17 mouse cellular contexts compared by ENCODE assay signal in the genomic region with DNA sequence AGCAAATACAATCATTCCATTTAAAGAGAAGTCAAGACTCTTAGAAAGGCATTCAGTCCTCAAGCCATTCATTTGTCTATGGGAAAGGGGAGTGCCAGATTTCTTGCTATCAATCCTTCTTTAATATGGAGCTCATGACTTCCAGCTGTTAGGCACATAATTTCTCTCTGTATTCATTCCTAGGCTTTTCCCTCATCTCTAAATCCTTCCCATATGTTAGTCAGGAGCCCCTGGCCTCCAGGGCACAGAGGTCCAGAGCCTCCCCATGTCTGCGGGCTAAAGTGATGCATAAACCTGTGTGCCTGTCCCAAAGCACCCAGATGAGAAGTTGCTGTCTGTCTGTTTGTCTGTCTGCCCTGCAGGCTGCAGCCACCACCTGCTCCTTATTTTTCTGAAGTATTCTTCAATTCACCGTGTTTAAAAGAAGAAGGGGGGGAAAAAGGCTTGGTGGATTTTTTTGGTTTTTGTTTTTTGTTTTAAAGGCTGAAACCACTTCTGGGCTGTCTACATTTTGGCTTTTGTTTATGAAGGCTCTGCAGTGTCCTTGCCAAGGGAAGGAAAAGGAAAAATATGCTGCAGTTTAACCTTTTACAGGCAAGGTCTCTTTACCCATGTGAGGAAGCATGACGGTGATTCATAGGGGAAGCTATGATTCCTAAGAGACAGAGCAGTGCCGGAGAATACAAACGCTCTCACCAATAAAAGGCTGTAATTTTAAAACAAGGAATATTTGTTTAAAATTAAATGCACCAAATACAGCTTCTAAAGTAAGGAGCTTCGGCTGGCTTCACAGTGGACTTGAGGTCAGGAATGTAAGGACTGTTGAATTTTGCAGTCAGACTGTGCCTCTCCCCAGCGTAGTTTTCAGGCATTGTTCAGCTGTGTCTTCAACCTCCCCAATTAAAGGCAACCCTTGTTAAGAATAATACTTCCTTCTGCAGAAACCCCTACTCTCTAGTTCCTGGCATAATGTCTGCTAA.
DNase-seq lines count a peak whose midpoint lies in the region; ATAC-seq lines count a peak whose summit lies in the region.
"Had no signal": no experiment of that assay in that cellular context is flagged by ENCODE, and none has a peak within 500 bp of the region (broad histone marks: within the 10 kb centered on the region; RNA-seq: fewer than 3 reads in every experiment).

No protein-coding gene starts in this region.

- no peak for ATAC-seq in hindbrain, embryonic 11.5 days (ENCODE audit: low FRiP score)
- no peak for ATAC-seq in hindbrain, embryonic 13.5 days (ENCODE audit: low FRiP score)
- ATAC-seq: forebrain, embryonic 15.5 days had no signal

- H3K27me3 ChIP-seq in hindbrain, embryonic 11.5 days (ENCODE audit: control insufficient read depth, insufficient read depth, low read length): no peaks in the 10 kb centered on the region
- no peaks in the 10 kb centered on the region for H3K27me3 ChIP-seq in hindbrain, embryonic 13.5 days
- H3K27me3 ChIP-seq in limb, embryonic 10.5 days (ENCODE audit: low read depth, poor library complexity, severe bottlenecking): no peaks in the 10 kb centered on the region
- H3K27me3 ChIP-seq: forebrain, embryonic 15.5 days; hindbrain, embryonic 15.5 days; liver, embryonic 13.5 days had no signal

- H3K27ac ChIP-seq in hindbrain, embryonic 11.5 days (ENCODE audit: low read depth, low read length): no peak overlapping the region
- H3K27ac ChIP-seq in hindbrain, embryonic 13.5 days: no peak overlapping the region
- peak overlapping the region; percentile 50 for H3K27ac ChIP-seq in limb, embryonic 10.5 days
- H3K27ac ChIP-seq: forebrain, embryonic 15.5 days; hindbrain, embryonic 15.5 days; liver, embryonic 13.5 days had no signal

- H3K9me3 ChIP-seq in hindbrain, embryonic 11.5 days (ENCODE audit: control insufficient read depth, low read length): no peaks in the 10 kb centered on the region
- no peaks in the 10 kb centered on the region; the same call in 1 of the 2 replicates for H3K9me3 ChIP-seq in hindbrain, embryonic 13.5 days
- no peaks in the 10 kb centered on the region for H3K9me3 ChIP-seq in limb, embryonic 10.5 days (replicated peaks)
- H3K9me3 ChIP-seq: forebrain, embryonic 15.5 days; hindbrain, embryonic 15.5 days; liver, embryonic 13.5 days had no signal

- no peak overlapping the region for H3K4me2 ChIP-seq in hindbrain, embryonic 11.5 days (replicated peaks; ENCODE audit: low read depth, low read length)
- no peak overlapping the region for H3K4me2 ChIP-seq in hindbrain, embryonic 13.5 days
- H3K4me2 ChIP-seq: forebrain, embryonic 15.5 days; heart, embryonic 11.5 days; hindbrain, embryonic 15.5 days; liver, embryonic 13.5 days had no signal

- no peak overlapping the region for H3K4me3 ChIP-seq in hindbrain, embryonic 11.5 days (ENCODE audit: low read depth, low read length)
- no peak overlapping the region for H3K4me3 ChIP-seq in hindbrain, embryonic 13.5 days
- H3K4me3 ChIP-seq in limb, embryonic 10.5 days: no peak overlapping the region
- H3K4me3 ChIP-seq: forebrain, embryonic 15.5 days; hindbrain, embryonic 15.5 days; liver, embryonic 13.5 days had no signal

- no peak overlapping the region for H3K9ac ChIP-seq in hindbrain, embryonic 11.5 days (ENCODE audit: low read depth, low read length)
- H3K9ac ChIP-seq in hindbrain, embryonic 13.5 days: no peak overlapping the region
- H3K9ac ChIP-seq: forebrain, embryonic 15.5 days; hindbrain, embryonic 15.5 days; liver, embryonic 13.5 days had no signal

- 61% methylated on average over 7 of the region's 7 CpGs for WGBS in hindbrain, embryonic 11.5 days
- 55% methylated on average over 7 of the region's 7 CpGs for WGBS in hindbrain, embryonic 13.5 days
- WGBS in limb, embryonic 10.5 days: 65% methylated on average over 7 of the region's 7 CpGs

- no peaks in the 10 kb centered on the region for H3K4me1 ChIP-seq in hindbrain, embryonic 11.5 days (replicated peaks; ENCODE audit: control insufficient read depth, insufficient read depth, low read length)
- peaks cover 19% of the 10 kb centered on the region for H3K4me1 ChIP-seq in hindbrain, embryonic 13.5 days (replicated peaks)
- H3K4me1 ChIP-seq in limb, embryonic 10.5 days: peaks cover 22% of the 10 kb centered on the region
- H3K4me1 ChIP-seq: liver, embryonic 13.5 days had no signal

- peak; percentile 25 for DNase-seq in hindbrain, embryonic 11.5 days (ENCODE audit: low spot score)
- DNase-seq in Muller cell, postnatal 12 days (ENCODE audit: inconsistent ontology term): peak; percentile 20
- peak; percentile 59 for DNase-seq in embryo, embryonic 11 days
- DNase-seq in limb, embryonic 10.5 days (ENCODE audit: low spot score): no peak
- DNase-seq in ovary, postnatal 36 days (ENCODE audit: low spot score): no peak
- DNase-seq in spleen, postnatal 10 days (ENCODE audit: low spot score in 2 of 2): no peak
- DNase-seq in kidney, adult 8-10 months: no peak
- DNase-seq: gastrocnemius, postnatal 10 days; kidney, postnatal 36 days; liver, embryonic 13.5 days; lung, postnatal 10 days; spleen, adult 18-20 months; thymus, adult 18-20 months had no signal

- no peaks in the 10 kb centered on the region for H3K36me3 ChIP-seq in hindbrain, embryonic 11.5 days (ENCODE audit: control insufficient read depth, insufficient read depth, low read length)
- H3K36me3 ChIP-seq in hindbrain, embryonic 13.5 days: no peaks in the 10 kb centered on the region
- H3K36me3 ChIP-seq in limb, embryonic 10.5 days: no peaks in the 10 kb centered on the region
- H3K36me3 ChIP-seq: forebrain, embryonic 15.5 days; hindbrain, embryonic 15.5 days; liver, embryonic 13.5 days had no signal

Comparison
In these comparisons a context has a peak if more than half of its experiments do, and no peak if none do; other contexts are left out.
1. DNase-seq: peak in hindbrain, embryonic 11.5 days (single experiment), Muller cell, postnatal 12 days (single experiment) and embryo, embryonic 11 days (single experiment); none in limb, embryonic 10.5 days (single experiment), ovary, postnatal 36 days (single experiment), spleen, postnatal 10 days (0 of 2) and kidney, adult 8-10 months (0 of 2).